Mouse (Mus musculus) midbrain, embryonic 16.5 days (tissue): ENCODE results near the gene Stim2. TPM values are rescaled to one million over a fixed set of nuclear protein-coding genes. Genes with fewer than 3 reads are reported as not detected.

ENCODE experiments used
- ATAC-seq: fragments of 200-750 bp; cut with Nextera tagmentation; 2 replicates; pipeline ENCODE4 v1.8.0; 2017; ENCODE audit warnings: moderate TSS enrichment
- H3K27ac ChIP-seq: fragments of 300-500 bp; sonication (generic); 2 replicates; pipeline ENCODE4 v1.5.1; 2014; ENCODE audit warnings: mild to moderate bottlenecking, low read length, mixed read lengths
- H3K27me3 ChIP-seq: fragments of 300-500 bp; sonication (generic); 2 replicates; pipeline ENCODE4 v1.6.1; 2014; ENCODE audit warnings: low read depth, low read length, mixed read lengths; ENCODE audit not compliant: control insufficient read depth, insufficient read depth
- H3K36me3 ChIP-seq: fragments of 300-500 bp; sonication (generic); 2 replicates; pipeline ENCODE4 v1.6.1; 2014; ENCODE audit warnings: mild to moderate bottlenecking, low read length, moderate library complexity, mixed read lengths; ENCODE audit not compliant: control insufficient read depth, insufficient read depth
- H3K4me1 ChIP-seq: fragments of 300-500 bp; sonication (generic); 2 replicates; pipeline ENCODE4 v1.6.1; 2014; ENCODE audit warnings: mild to moderate bottlenecking, low read length, mixed read lengths; ENCODE audit not compliant: control insufficient read depth, insufficient read depth
- H3K4me2 ChIP-seq: fragments of 300-500 bp; sonication (generic); 2 replicates; pipeline ENCODE4 v1.6.1; 2014; ENCODE audit warnings: mild to moderate bottlenecking, low read length, mixed read lengths
- H3K4me3 ChIP-seq: fragments of 300-500 bp; sonication (generic); 2 replicates; pipeline ENCODE4 v1.5.1; 2014; ENCODE audit warnings: low read depth, mild to moderate bottlenecking, low read length, moderate library complexity, mixed read lengths
- H3K9ac ChIP-seq: fragments of 300-500 bp; sonication (generic); 2 replicates; pipeline ENCODE4 v1.6.1; 2014; ENCODE audit warnings: low read depth, low read length, mixed read lengths
- H3K9me3 ChIP-seq: fragments of 300-500 bp; sonication (generic); replicated peaks from 2 replicates; pipeline ENCODE4 v1.6.1; 2014; ENCODE audit warnings: mild to moderate bottlenecking, low read length, mixed read lengths; ENCODE audit not compliant: control insufficient read depth, poor library complexity, severe bottlenecking
- WGBS: fragments of 180-500 bp; shearing (Covaris S2); extraction: QIAGEN DNeasy Blood & Tissue Kit; methylation state at CpG from one replicate; pipeline ENCODE4 v1.1.7; 2014; 5-methylcytosine and 5-hydroxymethylcytosine counted together
- polyA plus RNA-seq: library from polyadenylated mRNA; unstranded; fragments of >200 nt; fragmentation: Nextera tagmentation; extraction: Ambion mirVana; gene quantifications from 2 replicates; pipeline ENCODE4 v1.2.1, GENCODE M21; 2015

Stim2 gene
- polyA plus RNA-seq, 1 experiment from 2014 or later: 28.9 TPM

- Histone ChIP-seq H3K4me2 (peak overlapping the region; percentile 89), H3K36me3 (no peaks in the 10 kb centered on the region), H3K27me3 (no peaks in the 10 kb centered on the region), H3K9me3 (no peaks in the 10 kb centered on the region), H3K4me1 (peaks cover 26% of the 10 kb centered on the region), H3K27ac (no peak overlapping the region), H3K4me3 (peak overlapping the region; percentile 91), H3K9ac (peak overlapping the region; percentile 95)
- ATAC-seq: no peak
- WGBS: 0% methylated on average over 2 of the region's 2 CpGs
These were observed 1.5 kb downstream of the Stim2 start for GRCm38 (mm10) chr5:53999831-54000230.

- peaks cover 26% of the 10 kb centered on the region for H3K4me1 ChIP-seq
- no peaks in the 10 kb centered on the region for H3K36me3 ChIP-seq
- no peak overlapping the region for H3K27ac ChIP-seq
- H3K4me2 ChIP-seq: peak overlapping the region; percentile 30; the same call in 1 of the 2 replicates
- no peaks in the 10 kb centered on the region for H3K9me3 ChIP-seq
- H3K4me3 ChIP-seq: no peak overlapping the region
- WGBS: 66% methylated on average over 5 of the region's 5 CpGs
- H3K27me3 ChIP-seq: no peaks in the 10 kb centered on the region
- H3K9ac ChIP-seq: no peak overlapping the region
- ATAC-seq: no peak
These were observed 2.7 kb downstream of the Stim2 start for GRCm38 (mm10) chr5:54001021-54001420.

GRCm38 (mm10) chr5:54005111-54005864 lies 7.0 kb downstream of the Stim2 start:
- Histone ChIP-seq H3K27ac (no peak overlapping the region), H3K27me3 (no peaks in the 10 kb centered on the region), H3K36me3 (no peaks in the 10 kb centered on the region), H3K4me3 (no peak overlapping the region), H3K9ac (no peak overlapping the region), H3K9me3 (no peaks in the 10 kb centered on the region), H3K4me1 (peaks cover 13% of the 10 kb centered on the region), H3K4me2 (no peak overlapping the region)
- 76% methylated on average over 2 of the region's 2 CpGs for WGBS
- no peak for ATAC-seq

GRCm38 (mm10) chr5:54005865-54006225 lies 7.5 kb downstream of the Stim2 start:
- no peak overlapping the region for H3K9ac ChIP-seq
- 36% methylated on average over 6 of the region's 6 CpGs for WGBS

GRCm38 (mm10) chr5:54006845-54007244 lies 8.5 kb downstream of the Stim2 start:
- Histone ChIP-seq H3K4me3 (no peak overlapping the region), H3K27ac (no peak overlapping the region), H3K27me3 (no peaks in the 10 kb centered on the region), H3K4me1 (peaks cover 5% of the 10 kb centered on the region; the same call in 1 of the 2 replicates), H3K36me3 (no peaks in the 10 kb centered on the region), H3K9ac (no peak overlapping the region), H3K9me3 (no peaks in the 10 kb centered on the region), H3K4me2 (no peak overlapping the region)
- 97% methylated on average over 1 of the region's 1 CpGs for whole genome bisulfite sequencing
- ATAC-seq: no peak

More at GRCm38 (mm10) chr5:54005865-54006225, 7.5 kb downstream of the Stim2 start:
- no peaks in the 10 kb centered on the region for H3K36me3 ChIP-seq
- ATAC-seq: no peak
- no peak overlapping the region for H3K27ac ChIP-seq
- peaks cover 9% of the 10 kb centered on the region for H3K4me1 ChIP-seq
- no peak overlapping the region for H3K4me2 ChIP-seq
- H3K27me3 ChIP-seq: no peaks in the 10 kb centered on the region
- H3K9me3 ChIP-seq: no peaks in the 10 kb centered on the region
- no peak overlapping the region for H3K4me3 ChIP-seq

GRCm38 (mm10) chr5:54007617-54008016 lies 9.3 kb downstream of the Stim2 start:
- no peak for ATAC-seq
- Histone ChIP-seq H3K36me3 (no peaks in the 10 kb centered on the region), H3K4me3 (no peak overlapping the region), H3K9me3 (no peaks in the 10 kb centered on the region), H3K9ac (no peak overlapping the region), H3K27me3 (no peaks in the 10 kb centered on the region), H3K4me1 (peaks cover 5% of the 10 kb centered on the region; the same call in 1 of the 2 replicates), H3K4me2 (no peak overlapping the region), H3K27ac (no peak overlapping the region)
- WGBS: 88% methylated on average over 6 of the region's 6 CpGs

GRCm38 (mm10) chr5:54013271-54013670 lies 15.0 kb downstream of the Stim2 start:
- H3K4me2 ChIP-seq: no peak overlapping the region
- no peak overlapping the region for H3K4me3 ChIP-seq
- H3K27ac ChIP-seq: no peak overlapping the region
- no peak for ATAC-seq
- H3K9ac ChIP-seq: no peak overlapping the region
- no peaks in the 10 kb centered on the region for H3K4me1 ChIP-seq
- no peaks in the 10 kb centered on the region for H3K27me3 ChIP-seq
- 78% methylated on average over 1 of the region's 1 CpGs for WGBS
- H3K9me3 ChIP-seq: no peaks in the 10 kb centered on the region
- H3K36me3 ChIP-seq: no peaks in the 10 kb centered on the region

GRCm38 (mm10) chr5:54017143-54017542 lies 18.8 kb downstream of the Stim2 start:
- no peak for ATAC-seq
- Histone ChIP-seq H3K9ac (no peak overlapping the region), H3K36me3 (no peaks in the 10 kb centered on the region), H3K9me3 (no peaks in the 10 kb centered on the region), H3K4me1 (no peaks in the 10 kb centered on the region), H3K27me3 (no peaks in the 10 kb centered on the region), H3K4me2 (no peak overlapping the region), H3K4me3 (no peak overlapping the region), H3K27ac (no peak overlapping the region)
- 51% methylated on average over 7 of the region's 7 CpGs for WGBS

GRCm38 (mm10) chr5:54018856-54019255 lies 20.6 kb downstream of the Stim2 start:
- ATAC-seq: no peak
- Histone ChIP-seq H3K9ac (no peak overlapping the region), H3K36me3 (no peaks in the 10 kb centered on the region), H3K4me3 (no peak overlapping the region), H3K9me3 (no peaks in the 10 kb centered on the region), H3K27ac (no peak overlapping the region), H3K4me1 (no peaks in the 10 kb centered on the region), H3K4me2 (no peak overlapping the region), H3K27me3 (no peaks in the 10 kb centered on the region)
- WGBS: 93% methylated on average over 2 of the region's 2 CpGs
